Mouse (Mus musculus) kidney, adult 2 months (tissue): ENCODE results near the gene Tbc1d16.

Source experiments
- CTCF ChIP-seq: fragments of 200-500 bp; conservative IDR thresholded peaks from 2 replicates; pipeline ENCODE4 v1.5.1; 2011; ENCODE audit warnings: low read depth, mild to moderate bottlenecking, control low read depth, low read length, moderate library complexity, mixed read lengths; ENCODE audit not compliant: insufficient read depth, insufficient read length
- POLR2A ChIP-seq: fragments of 200-500 bp; IDR thresholded peaks from one replicate; pipeline ENCODE4 v1.6.1; 2011; ENCODE audit warnings: low read depth, low read length, control low read depth

- TF ChIP-seq POLR2A (no peak), CTCF (no peak)
These were observed 68.2 kb downstream of the Tbc1d16 start for GRCm38 (mm10) chr11:119160050-119160449.
